Mouse (Mus musculus) heart, adult 11 months (tissue): Measurements from ENCODE around the gene Tas2r137.

Source experiments
- DNase-seq: peaks from one replicate; pipeline ENCODE4 v3.0.0; 2022

Gene Tas2r137

DNA sequence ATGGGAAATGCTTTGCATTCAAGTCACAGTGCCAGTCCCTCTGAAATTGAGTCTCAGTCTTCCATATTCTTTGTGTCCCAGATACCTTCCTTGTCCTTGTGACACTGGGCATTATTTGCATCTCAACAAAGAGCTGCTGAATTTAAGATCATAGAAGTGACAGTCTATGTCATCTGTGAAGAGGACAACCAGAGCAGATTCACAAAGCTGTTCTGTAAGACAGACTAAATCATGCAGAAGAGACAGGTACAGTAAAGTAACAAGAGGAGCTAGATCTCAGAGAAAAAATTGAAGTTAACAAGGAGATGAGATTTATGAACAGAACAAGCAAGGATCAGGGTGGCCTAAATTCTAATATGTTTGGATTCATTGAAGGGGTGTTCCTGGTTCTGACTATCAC, at the start of gene Tas2r137:
Gene Tas2r137 (plus strand): TSS at position 301 of the 400 bp plus-strand sequence.
- DNase-seq, result no peak

- no peak for DNase-seq
Observed at GRCm38 (mm10) chr6:40441276-40441675, 49.8 kb upstream of the Tas2r137 start.

DNA sequence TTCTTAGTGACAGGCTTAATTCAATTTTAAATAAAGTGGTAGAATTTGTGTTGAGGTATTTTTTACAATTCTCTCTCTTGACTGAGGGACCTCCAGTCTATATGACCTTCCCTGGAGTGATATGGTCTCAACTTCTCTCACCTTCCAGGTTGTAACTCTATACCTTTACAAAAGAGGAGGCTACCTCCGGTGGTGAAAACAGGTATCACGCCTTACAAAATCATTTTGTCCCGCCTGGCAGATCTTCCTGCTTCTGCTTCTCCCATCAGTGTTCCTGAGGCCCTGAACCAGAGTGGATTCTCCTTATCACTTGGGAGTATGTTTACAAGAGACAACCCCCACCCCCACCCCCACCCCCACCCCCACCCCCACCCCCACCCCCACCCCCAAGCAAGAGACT, 49.3 kb upstream of the Tas2r137 start:
- DNase-seq, result no peak

GRCm38 (mm10) chr6:40443281-40443928, 47.6 kb upstream of the Tas2r137 start:
- no peak for DNase-seq

DNA sequence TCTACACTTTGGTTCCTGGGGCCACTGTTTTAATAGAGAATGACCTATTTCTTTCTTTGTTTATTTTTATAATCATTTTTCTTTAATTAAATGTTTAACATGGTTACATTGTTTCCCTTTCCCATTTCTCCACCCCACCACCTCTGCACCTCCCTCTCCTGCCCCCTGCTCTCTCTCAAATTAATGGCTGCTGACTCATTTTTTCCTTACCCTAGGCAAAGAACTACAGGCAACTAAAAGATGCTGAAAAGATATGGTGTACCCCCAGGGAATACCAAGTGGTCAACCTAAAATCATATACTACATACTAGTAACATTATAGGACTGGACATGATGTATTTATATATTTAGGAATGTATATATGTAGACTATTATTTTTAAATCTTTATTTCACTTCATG, 42.4 kb upstream of the Tas2r137 start:
- DNase-seq, result no peak

GRCm38 (mm10) chr6:40454436-40455041, 36.5 kb upstream of the Tas2r137 start:
- DNase-seq, result no peak

DNA sequence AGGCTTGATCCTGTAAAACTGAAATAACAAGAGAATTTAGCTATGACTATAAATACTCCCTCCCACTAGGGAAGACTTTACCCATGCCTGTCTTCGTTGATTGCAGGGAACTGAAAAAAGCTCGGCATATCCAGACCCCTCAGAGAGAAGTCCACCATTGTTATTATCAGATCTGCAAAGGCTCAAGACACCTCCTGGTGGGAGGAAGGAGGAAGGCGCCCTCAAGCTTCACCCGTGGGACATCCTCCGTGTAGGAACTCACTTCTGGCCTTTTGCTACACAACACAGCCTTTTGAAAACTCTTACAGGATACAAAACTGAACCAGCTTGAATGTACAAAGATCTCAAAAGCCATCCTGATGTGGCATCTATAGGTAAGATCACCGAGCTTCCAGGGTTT, 25.3 kb upstream of the Tas2r137 start:
- DNase-seq, result no peak

DNA sequence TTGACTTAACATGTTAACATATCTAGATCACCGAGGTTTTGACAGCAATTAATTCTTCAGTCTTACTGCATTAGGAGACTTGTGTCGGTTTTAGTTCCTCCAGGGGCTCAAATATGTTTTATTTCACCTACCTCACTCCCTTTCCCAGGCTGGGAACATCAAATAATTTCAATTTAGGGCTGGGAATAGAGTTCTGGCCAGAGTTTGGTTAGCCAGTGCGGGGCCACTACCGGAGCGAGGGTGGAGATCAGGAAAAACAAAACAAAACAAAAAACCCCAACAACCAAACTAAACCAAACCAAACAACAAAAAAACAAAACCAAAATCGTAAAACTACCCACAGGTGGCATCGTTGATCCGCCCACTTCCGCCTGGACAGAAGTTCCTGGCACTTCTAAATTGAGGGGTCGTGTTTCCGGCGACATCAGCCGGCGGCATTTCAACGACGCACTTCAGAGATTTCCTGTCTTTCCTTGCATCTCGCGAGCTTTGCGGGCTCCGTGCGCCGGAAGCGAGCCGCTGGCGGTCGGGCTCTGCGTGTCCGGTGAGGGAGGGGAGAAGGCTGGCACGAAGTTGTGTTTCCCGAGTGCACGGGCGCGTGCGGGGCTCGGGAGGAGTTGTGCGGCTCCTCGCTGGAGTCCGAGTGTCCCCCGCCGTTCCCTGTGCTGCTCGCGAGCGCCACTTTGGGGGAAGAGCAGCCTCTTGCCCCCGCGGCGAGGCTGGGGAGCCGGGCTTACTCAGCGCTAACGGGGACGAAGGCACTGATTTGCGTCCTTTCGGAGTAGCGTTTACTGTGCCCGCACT, 19.9 kb upstream of the Tas2r137 start, which contains the start of gene Ssbp1:
Gene Ssbp1 (plus strand): TSS at position 437 of the 804 bp plus-strand sequence.
- peak; percentile 99 for DNase-seq

DNA sequence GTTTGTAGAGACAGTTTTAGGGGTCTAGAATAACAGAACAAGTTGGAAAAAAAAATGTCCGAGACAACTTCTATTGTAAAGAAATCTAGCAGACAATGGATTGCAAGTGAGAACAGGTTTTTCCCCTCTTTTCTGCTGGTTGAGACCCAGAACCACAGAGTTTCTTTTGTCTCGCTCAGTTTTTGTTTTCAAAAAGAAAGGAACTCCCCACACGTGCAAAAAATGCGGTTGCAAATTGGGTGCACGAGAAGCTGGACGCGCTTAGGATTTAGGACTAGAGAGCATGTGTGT, 19.4 kb upstream of the Tas2r137 start:
- no peak for DNase-seq

DNA sequence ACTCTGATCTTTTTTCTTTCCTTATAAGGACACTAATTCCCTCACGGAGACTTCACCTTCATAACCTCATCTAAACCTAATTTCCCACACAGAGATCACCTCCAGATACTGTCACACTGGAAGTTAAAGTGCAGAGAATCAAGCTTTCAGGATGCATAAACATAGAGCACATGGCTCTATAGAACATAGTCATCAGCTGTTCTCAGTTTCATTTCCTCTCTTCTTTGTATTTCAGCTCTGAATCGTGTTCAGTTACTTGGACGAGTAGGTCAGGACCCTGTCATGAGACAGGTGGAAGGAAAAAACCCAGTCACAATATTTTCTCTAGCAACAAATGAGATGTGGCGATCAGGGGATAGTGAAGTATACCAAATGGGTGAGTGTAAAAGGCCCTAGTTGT, 14.9 kb upstream of the Tas2r137 start:
- DNase-seq, result no peak

GRCm38 (mm10) chr6:40479705-40480104, 11.3 kb upstream of the Tas2r137 start:
- DNase-seq, result no peak

- no peak for DNase-seq
Observed at GRCm38 (mm10) chr6:40482318-40482717, 8.7 kb upstream of the Tas2r137 start.

DNA sequence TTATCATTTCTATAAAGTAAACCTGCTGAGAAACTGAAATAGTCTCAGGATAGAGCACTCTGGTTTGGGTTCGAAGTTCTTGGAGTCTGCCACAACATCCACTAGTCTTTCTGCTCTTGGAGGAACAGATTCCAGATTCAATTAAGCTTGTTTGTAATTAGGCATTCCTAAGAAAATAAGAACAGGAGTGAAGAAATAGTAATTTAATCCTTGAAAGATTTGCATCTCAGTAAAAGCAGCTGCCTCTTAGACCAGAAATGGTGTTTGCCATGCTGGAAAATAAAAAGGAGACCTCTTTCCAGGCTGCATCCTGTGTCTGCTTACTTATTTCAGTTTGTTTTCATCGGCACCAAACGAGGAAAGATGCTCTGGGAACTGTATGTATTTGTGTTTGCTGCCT, 2.2 kb downstream of the Tas2r137 start, which contains the start of gene Tas2r108:
Gene Tas2r108 (plus strand): TSS at position 301 of the 400 bp plus-strand sequence.
- no peak for DNase-seq

DNA sequence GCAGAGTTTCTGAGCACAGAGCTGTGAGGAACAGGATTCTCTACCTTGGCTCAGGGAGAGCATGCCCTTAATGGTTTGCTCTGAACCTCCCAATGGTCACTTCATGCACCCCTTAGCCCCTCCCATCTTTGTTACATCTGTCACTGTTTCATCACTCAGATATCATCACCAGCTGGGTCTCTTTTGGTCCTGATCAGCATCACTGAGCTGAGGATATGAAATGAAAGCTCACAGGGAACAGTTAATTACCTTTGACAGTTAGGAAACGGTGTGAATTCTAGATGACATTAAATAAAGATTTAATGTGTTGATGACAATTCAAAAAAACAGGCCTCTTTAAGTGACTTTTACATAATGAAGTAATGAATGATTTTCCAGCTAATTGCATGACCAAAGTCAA, 28.4 kb downstream of the Tas2r137 start, which contains the start of gene Prss37:
Gene Prss37 (minus strand): TSS at position 101 of the 400 bp plus-strand sequence.
- DNase-seq, result no peak
